Mouse (Mus musculus) hindbrain, embryonic 14.5 days (tissue): ENCODE data around the gene 6430628N08Rik. TPM values are rescaled to one million over a fixed set of nuclear protein-coding genes. Genes with fewer than 3 reads are reported as not detected.

ENCODE experiments used
- ATAC-seq: fragments of 200-750 bp; cut with Nextera tagmentation; 2 replicates; pipeline ENCODE4 v1.8.0; 2017; ENCODE audit warnings: moderate number of reproducible peaks, mild to moderate bottlenecking, moderate TSS enrichment, moderate library complexity; ENCODE audit not compliant: low FRiP score
- DNase-seq: peaks from one replicate; pipeline ENCODE4 v3.0.0-alpha.2; 2015; ENCODE audit warnings: low spot score
- H3K27ac ChIP-seq: fragments of 300-500 bp; sonication (generic); 2 replicates; pipeline ENCODE4 v1.5.1; 2014; ENCODE audit warnings: mild to moderate bottlenecking, moderate library complexity
- H3K27me3 ChIP-seq: fragments of 300-500 bp; sonication (generic); 2 replicates; pipeline ENCODE4 v1.6.1; 2014; ENCODE audit warnings: mild to moderate bottlenecking, low read length, mixed read lengths; ENCODE audit not compliant: control insufficient read depth, insufficient read depth
- H3K36me3 ChIP-seq: fragments of 300-500 bp; sonication (generic); replicated peaks from 2 replicates; pipeline ENCODE4 v1.6.1; 2014; ENCODE audit not compliant: control insufficient read depth, insufficient read depth
- H3K4me1 ChIP-seq: fragments of 300-500 bp; sonication (generic); replicated peaks from 2 replicates; pipeline ENCODE4 v1.6.1; 2014; ENCODE audit warnings: antibody characterized with exemption, low read length, mixed read lengths; ENCODE audit not compliant: control insufficient read depth, insufficient read depth
- H3K4me2 ChIP-seq: fragments of 300-500 bp; sonication (generic); replicated peaks from 2 replicates; pipeline ENCODE4 v1.6.1; 2014; ENCODE audit warnings: mild to moderate bottlenecking, moderate library complexity
- H3K4me3 ChIP-seq: fragments of 300-500 bp; sonication (generic); replicated peaks from 2 replicates; pipeline ENCODE4 v1.5.1; 2014; ENCODE audit warnings: mild to moderate bottlenecking, low read length
- H3K9ac ChIP-seq: fragments of 300-500 bp; sonication (generic); 2 replicates; pipeline ENCODE4 v1.6.1; 2014
- H3K9me3 ChIP-seq: fragments of 300-500 bp; sonication (generic); 2 replicates; pipeline ENCODE4 v1.6.1; 2016; ENCODE audit warnings: low read length; ENCODE audit not compliant: control insufficient read depth
- WGBS: fragments of 180-500 bp; shearing (Covaris S2); extraction: QIAGEN DNeasy Blood & Tissue Kit; methylation state at CpG from one replicate; pipeline ENCODE4 v1.1.7; 2014; 5-methylcytosine and 5-hydroxymethylcytosine counted together
- polyA plus RNA-seq: library from polyadenylated mRNA; unstranded; fragments of >200 nt; fragmentation: Nextera tagmentation; extraction: Ambion mirVana; gene quantifications from 2 replicates; pipeline ENCODE4 v1.2.1, GENCODE M21; 2014

The 6430628N08Rik gene
- polyA plus RNA-seq, 1 experiment from 2014 or later: not detected

GRCm38 (mm10) chr4:115939295-115940102 is 49.0 kb downstream of the 6430628N08Rik start, which contains the start of gene Dmbx1:
Gene Dmbx1 (minus strand): TSS chr4:115939926.
- no peak for DNase-seq
- Histone ChIP-seq H3K36me3 (no peaks in the 10 kb centered on the region), H3K4me2 (peak within 1 kb of the TSS; percentile 48), H3K27ac (no peak within 1 kb of the TSS), H3K9ac (no peak within 1 kb of the TSS; the same call in 1 of the 2 replicates), H3K4me1 (peaks cover 15% of the 10 kb centered on the region; the same call in 1 of the 2 replicates), H3K27me3 (peaks cover 92% of the 10 kb centered on the region), H3K9me3 (no peaks in the 10 kb centered on the region), H3K4me3 (peak within 1 kb of the TSS; percentile 20)
- under 1% methylated on average over 67 of the region's 71 CpGs for WGBS
- ATAC-seq: no peak

- Histone ChIP-seq H3K4me3 (no peak overlapping the region), H3K4me1 (peaks cover 15% of the 10 kb centered on the region; the same call in 1 of the 2 replicates), H3K9ac (no peak overlapping the region), H3K9me3 (no peaks in the 10 kb centered on the region), H3K27me3 (peaks cover 95% of the 10 kb centered on the region), H3K27ac (no peak overlapping the region), H3K36me3 (no peaks in the 10 kb centered on the region), H3K4me2 (no peak overlapping the region)
- no peak for ATAC-seq
- 9% methylated on average over 3 of the region's 3 CpGs for WGBS
- no peak for DNase-seq
These were observed 50.2 kb downstream of the 6430628N08Rik start for GRCm38 (mm10) chr4:115940681-115941080.

- WGBS: 3% methylated on average over 9 of the region's 9 CpGs
- H3K36me3 ChIP-seq: no peaks in the 10 kb centered on the region
- no peak overlapping the region for H3K9ac ChIP-seq
- DNase-seq (no peak), ATAC-seq (no peak)
- no peaks in the 10 kb centered on the region for H3K9me3 ChIP-seq
- H3K27me3 ChIP-seq: peaks cover 99% of the 10 kb centered on the region
- no peak overlapping the region for H3K27ac ChIP-seq
- no peak overlapping the region for H3K4me3 ChIP-seq
- H3K4me1 ChIP-seq: peaks cover 15% of the 10 kb centered on the region; the same call in 1 of the 2 replicates
- H3K4me2 ChIP-seq: no peak overlapping the region
These were observed 50.9 kb downstream of the 6430628N08Rik start for GRCm38 (mm10) chr4:115941242-115941820.

- Histone ChIP-seq H3K4me3 (peak overlapping the region; percentile 28), H3K9me3 (no peaks in the 10 kb centered on the region), H3K4me1 (peaks cover 15% of the 10 kb centered on the region; the same call in 1 of the 2 replicates), H3K27ac (no peak overlapping the region), H3K9ac (peak overlapping the region; percentile 39; the same call in 1 of the 2 replicates), H3K27me3 (peaks cover 92% of the 10 kb centered on the region), H3K36me3 (no peaks in the 10 kb centered on the region), H3K4me2 (peak overlapping the region; percentile 58)
- DNase-seq (no peak), ATAC-seq (peak; percentile 56)
- WGBS: 1% methylated on average over 40 of the region's 41 CpGs
These were observed 53.3 kb downstream of the 6430628N08Rik start for GRCm38 (mm10) chr4:115943669-115944314.

Other genes with a start within 250 kb of the 6430628N08Rik start
- gene Cyp4b1, start 242.9 kb upstream of the 6430628N08Rik start, polyA plus RNA-seq: 0.99 and 1.9 TPM in 2 replicates
- gene Efcab14, start 152.9 kb upstream of the 6430628N08Rik start, polyA plus RNA-seq: 23.9 and 25.5 TPM in 2 replicates
- gene Tex38, start 109.6 kb upstream of the 6430628N08Rik start, polyA plus RNA-seq: 0.27 and 0.33 TPM in 2 replicates
- 40.9 and 45.6 TPM in 2 replicates for gene Atpaf1, start 105.9 kb upstream of the 6430628N08Rik start, polyA plus RNA-seq
- 5.5 and 5.8 TPM in 2 replicates for gene Mob3c, start 62.6 kb upstream of the 6430628N08Rik start, polyA plus RNA-seq
- 21.3 and 21.6 TPM in 2 replicates for gene Mknk1, start 51.5 kb upstream of the 6430628N08Rik start, polyA plus RNA-seq
- gene Kncn, start 6.3 kb upstream of the 6430628N08Rik start, polyA plus RNA-seq: 0.13 TPM in 1 of 2 replicates, not detected in the other
- gene Dmbx1, start 49.3 kb downstream of the 6430628N08Rik start, polyA plus RNA-seq: 2.7 and 3.3 TPM in 2 replicates
- 18.0 and 18.5 TPM in 2 replicates for gene Faah, start 127.3 kb downstream of the 6430628N08Rik start, polyA plus RNA-seq
- gene Nsun4, start 163.2 kb downstream of the 6430628N08Rik start, polyA plus RNA-seq: 10.4 and 11.5 TPM in 2 replicates
- 438 and 513 TPM in 2 replicates for gene Uqcrh, start 184.4 kb downstream of the 6430628N08Rik start, polyA plus RNA-seq
- gene Lrrc41, start 184.6 kb downstream of the 6430628N08Rik start, polyA plus RNA-seq: 75.9 and 79.7 TPM in 2 replicates
- 7.0 and 7.2 TPM in 2 replicates for gene Rad54l, start 233.0 kb downstream of the 6430628N08Rik start, polyA plus RNA-seq
- 72.1 and 73.8 TPM in 2 replicates for gene Pomgnt1, start 233.2 kb downstream of the 6430628N08Rik start, polyA plus RNA-seq